Mouse (Mus musculus) C2C12 (cell line): Measurements from ENCODE around the gene Cacng8. TPM values are rescaled to one million over a fixed set of nuclear protein-coding genes. Genes with fewer than 3 reads are reported as not detected.

ENCODE experiments used
- H3K27me3 ChIP-seq: one replicate; pipeline ENCODE4 v1.6.1; 2011; ENCODE audit not compliant: control insufficient read depth, insufficient read depth, insufficient read length
- H3K36me3 ChIP-seq: one replicate; pipeline ENCODE4 v1.6.1; 2011; ENCODE audit not compliant: control insufficient read depth, insufficient read depth
- H3K4me3 ChIP-seq: one replicate; pipeline ENCODE4 v1.5.1; 2011; ENCODE audit warnings: mild to moderate bottlenecking, control low read depth; ENCODE audit not compliant: poor library complexity, insufficient read depth, severe bottlenecking
- H3K79me2 ChIP-seq: one replicate; pipeline ENCODE4 v1.6.1; 2011; ENCODE audit not compliant: control insufficient read depth, insufficient read depth
- H3K79me3 ChIP-seq: one replicate; pipeline ENCODE4 v1.6.1; 2011; ENCODE audit warnings: low read depth, control low read depth
- H3ac ChIP-seq: one replicate; pipeline ENCODE3; 2011; ENCODE audit warnings: low read depth; ENCODE audit not compliant: control insufficient read depth, insufficient read length
- CEBPB ChIP-seq: IDR thresholded peaks from one replicate; pipeline ENCODE4 v1.6.1; 2011; ENCODE audit warnings: low read depth, mild to moderate bottlenecking, control low read depth, moderate library complexity
- CTCF ChIP-seq: IDR thresholded peaks from one replicate; pipeline ENCODE4 v1.5.1; 2011; ENCODE audit not compliant: control insufficient read depth, insufficient read depth, insufficient read length
- FOSL1 ChIP-seq: IDR thresholded peaks from one replicate; pipeline ENCODE4 v1.8.0; 2011; ENCODE audit warnings: mild to moderate bottlenecking, low read length; ENCODE audit not compliant: poor library complexity, insufficient read depth, severe bottlenecking
- MAX ChIP-seq: IDR thresholded peaks from one replicate; pipeline ENCODE4 v1.6.1; 2011; ENCODE audit warnings: mild to moderate bottlenecking, control low read depth
- MYOD1 ChIP-seq: IDR thresholded peaks from one replicate; pipeline ENCODE4 v1.6.1; 2011; ENCODE audit warnings: low read depth; ENCODE audit not compliant: control insufficient read depth, insufficient read length
- MYOG ChIP-seq: IDR thresholded peaks from one replicate; pipeline ENCODE4 v1.6.1; 2011; ENCODE audit not compliant: control insufficient read depth, insufficient read length; ENCODE audit errors: extremely low read depth
- USF1 ChIP-seq: IDR thresholded peaks from one replicate; pipeline ENCODE4 v1.6.1; 2011; ENCODE audit warnings: low read depth, mild to moderate bottlenecking, control low read depth, moderate library complexity
- polyA plus RNA-seq: library from polyadenylated mRNA; unstranded; fragments of >200 nt; fragmentation: generic; extraction: Trizol; gene quantifications from one replicate; pipeline ENCODE4 v1.2.1, GENCODE M21; 2012; ENCODE audit warnings: missing spikeins

The Cacng8 gene
- polyA plus RNA-seq, 1 experiment, result 1.3 TPM

- H3K27me3 ChIP-seq, result no peaks in the 10 kb centered on the region
- TF ChIP-seq CEBPB (no peak), CTCF (no peak), FOSL1 (no peak), MYOD1 (no peak), USF1 (no peak), MYOG (no peak), MAX (no peak)
Observed at GRCm38 (mm10) chr7:3451161-3451560, 60.7 kb downstream of the Cacng8 start.

GRCm38 (mm10) chr7:3452821-3453485 lies 62.5 kb downstream of the Cacng8 start:
- Histone ChIP-seq H3K36me3 (no peaks in the 10 kb centered on the region), H3K79me3 (no peaks in the 10 kb centered on the region), H3K79me2 (no peaks in the 10 kb centered on the region), H3ac (no peak overlapping the region), H3K4me3 (no peak overlapping the region), H3K27me3 (no peaks in the 10 kb centered on the region)
- no peak for TF ChIP-seq MYOG
- no peak for TF ChIP-seq MAX
- no peak for TF ChIP-seq CEBPB
- no peak for TF ChIP-seq USF1
- no peak for TF ChIP-seq MYOD1
- TF ChIP-seq FOSL1, result no peak
- TF ChIP-seq CTCF, result no peak

More at GRCm38 (mm10) chr7:3451161-3451560, 60.7 kb downstream of the Cacng8 start:
- Histone ChIP-seq H3ac (no peak overlapping the region), H3K79me2 (no peaks in the 10 kb centered on the region), H3K79me3 (no peaks in the 10 kb centered on the region), H3K4me3 (no peak overlapping the region), H3K36me3 (no peaks in the 10 kb centered on the region)

- no peaks in the 10 kb centered on the region for H3K79me2 ChIP-seq
- TF ChIP-seq CEBPB, result no peak
- no peak for TF ChIP-seq MAX
- no peaks in the 10 kb centered on the region for H3K27me3 ChIP-seq
- no peak overlapping the region for H3K4me3 ChIP-seq
- H3K79me3 ChIP-seq, result no peaks in the 10 kb centered on the region
- H3K36me3 ChIP-seq, result no peaks in the 10 kb centered on the region
- no peak overlapping the region for H3ac ChIP-seq
Observed at GRCm38 (mm10) chr7:3453486-3454183, 63.2 kb downstream of the Cacng8 start.

- no peak for TF ChIP-seq MYOG
Observed at GRCm38 (mm10) chr7:3457111-3457840, 66.8 kb downstream of the Cacng8 start.

GRCm38 (mm10) chr7:3457841-3458217 lies 67.3 kb downstream of the Cacng8 start:
- no peak for TF ChIP-seq CTCF
- TF ChIP-seq USF1, result no peak
- TF ChIP-seq MYOD1, result no peak
- no peak for TF ChIP-seq MAX
- no peak for TF ChIP-seq CEBPB
- no peak for TF ChIP-seq FOSL1
- TF ChIP-seq MYOG, result no peak
- Histone ChIP-seq H3K79me2 (no peaks in the 10 kb centered on the region), H3ac (no peak overlapping the region), H3K79me3 (no peaks in the 10 kb centered on the region), H3K4me3 (no peak overlapping the region), H3K36me3 (no peaks in the 10 kb centered on the region), H3K27me3 (no peaks in the 10 kb centered on the region)

More at GRCm38 (mm10) chr7:3457111-3457840, 66.8 kb downstream of the Cacng8 start:
- no peaks in the 10 kb centered on the region for H3K79me3 ChIP-seq
- H3K27me3 ChIP-seq, result no peaks in the 10 kb centered on the region
- H3K4me3 ChIP-seq, result no peak overlapping the region
- H3K36me3 ChIP-seq, result no peaks in the 10 kb centered on the region
- H3ac ChIP-seq, result no peak overlapping the region
- no peaks in the 10 kb centered on the region for H3K79me2 ChIP-seq

- Histone ChIP-seq H3K79me3 (no peaks in the 10 kb centered on the region), H3K27me3 (no peaks in the 10 kb centered on the region), H3ac (no peak overlapping the region), H3K36me3 (no peaks in the 10 kb centered on the region), H3K4me3 (no peak overlapping the region), H3K79me2 (no peaks in the 10 kb centered on the region)
- TF ChIP-seq USF1, result no peak
- TF ChIP-seq CTCF, result no peak
- no peak for TF ChIP-seq CEBPB
- no peak for TF ChIP-seq MYOD1
- TF ChIP-seq FOSL1, result no peak
- no peak for TF ChIP-seq MYOG
- TF ChIP-seq MAX, result no peak
Observed at GRCm38 (mm10) chr7:3460261-3460660, 69.8 kb downstream of the Cacng8 start.
